Mouse (Mus musculus): ENCODE results near the gene Ipo13. TPM values are rescaled to one million over a fixed set of nuclear protein-coding genes. Genes with fewer than 3 reads are reported as not detected.

Ipo13 gene
- polyA plus RNA-seq, 1 experiment from 2014 or later, result 66.9 TPM

- peaks cover 4% of the 10 kb centered on the region; the same call in 1 of the 2 replicates for H3K4me1 ChIP-seq (ENCODE audit: control insufficient read depth, insufficient read depth, low read length)
- no peaks in the 10 kb centered on the region for H3K9me3 ChIP-seq (replicated peaks; ENCODE audit: control insufficient read depth, low read length, poor library complexity, severe bottlenecking)
- peak; percentile 75 for ATAC-seq
- no peak overlapping the region for H3K4me2 ChIP-seq (ENCODE audit: low read length)
- no peak overlapping the region for H3K4me3 ChIP-seq (ENCODE audit: low read depth, low read length)
- H3K9ac ChIP-seq (ENCODE audit: low read depth, low read length), result peak overlapping the region; percentile 37
- H3K27ac ChIP-seq (ENCODE audit: low read length), result 0 out of 2 replicates have a peak overlapping the region, but pooled peaks have one; percentile 47
- H3K27me3 ChIP-seq (ENCODE audit: control insufficient read depth, insufficient read depth, low read depth, low read length), result no peaks in the 10 kb centered on the region
- H3K36me3 ChIP-seq (ENCODE audit: control insufficient read depth, insufficient read depth, low read length), result no peaks in the 10 kb centered on the region
- 16% methylated on average over 5 of the region's 5 CpGs for WGBS
These were observed 65.3 kb downstream of the Ipo13 start for GRCm38 (mm10) chr4:117849506-117849905.

GRCm38 (mm10) chr4:117849063-117849462 lies 65.7 kb downstream of the Ipo13 start:
- H3K4me3 ChIP-seq (ENCODE audit: low read depth, low read length), result no peak overlapping the region
- H3K27me3 ChIP-seq (ENCODE audit: control insufficient read depth, insufficient read depth, low read depth, low read length), result no peaks in the 10 kb centered on the region
- 46% methylated on average over 17 of the region's 17 CpGs for WGBS
- peak overlapping the region; percentile 37 for H3K9ac ChIP-seq (ENCODE audit: low read depth, low read length)
- peak overlapping the region; percentile 47 for H3K27ac ChIP-seq (ENCODE audit: low read length)
- H3K4me1 ChIP-seq (ENCODE audit: control insufficient read depth, insufficient read depth, low read length), result peaks cover 4% of the 10 kb centered on the region; the same call in 1 of the 2 replicates
- H3K4me2 ChIP-seq (ENCODE audit: low read length), result no peak overlapping the region
- no peaks in the 10 kb centered on the region for H3K36me3 ChIP-seq (ENCODE audit: control insufficient read depth, insufficient read depth, low read length)
- H3K9me3 ChIP-seq (replicated peaks; ENCODE audit: control insufficient read depth, low read length, poor library complexity, severe bottlenecking), result no peaks in the 10 kb centered on the region
- no peak; the same call in 1 of the 2 replicates for ATAC-seq

GRCm38 (mm10) chr4:117847011-117847410 lies 67.8 kb downstream of the Ipo13 start:
- 30% methylated on average over 2 of the region's 2 CpGs for WGBS
- H3K4me3 ChIP-seq (ENCODE audit: low read depth, low read length), result no peak overlapping the region
- H3K27ac ChIP-seq (ENCODE audit: low read length), result no peak overlapping the region
- no peaks in the 10 kb centered on the region for H3K36me3 ChIP-seq (ENCODE audit: control insufficient read depth, insufficient read depth, low read length)
- no peaks in the 10 kb centered on the region for H3K27me3 ChIP-seq (ENCODE audit: control insufficient read depth, insufficient read depth, low read depth, low read length)
- peaks cover 4% of the 10 kb centered on the region; the same call in 1 of the 2 replicates for H3K4me1 ChIP-seq (ENCODE audit: control insufficient read depth, insufficient read depth, low read length)
- no peak overlapping the region for H3K9ac ChIP-seq (ENCODE audit: low read depth, low read length)
- ATAC-seq, result peak; percentile 50; the same call in 1 of the 2 replicates
- H3K9me3 ChIP-seq (replicated peaks; ENCODE audit: control insufficient read depth, low read length, poor library complexity, severe bottlenecking), result no peaks in the 10 kb centered on the region
- no peak overlapping the region for H3K4me2 ChIP-seq (ENCODE audit: low read length)

- ATAC-seq, result no peak
- Histone ChIP-seq H3K4me3 (ENCODE audit: low read depth, low read length) (no peak overlapping the region), H3K27ac (ENCODE audit: low read length) (no peak overlapping the region), H3K9ac (ENCODE audit: low read depth, low read length) (no peak overlapping the region), H3K27me3 (ENCODE audit: control insufficient read depth, insufficient read depth, low read depth, low read length) (no peaks in the 10 kb centered on the region), H3K9me3 (replicated peaks; ENCODE audit: control insufficient read depth, low read length, poor library complexity, severe bottlenecking) (no peaks in the 10 kb centered on the region), H3K4me1 (ENCODE audit: control insufficient read depth, insufficient read depth, low read length) (peaks cover 4% of the 10 kb centered on the region; the same call in 1 of the 2 replicates), H3K36me3 (ENCODE audit: control insufficient read depth, insufficient read depth, low read length) (no peaks in the 10 kb centered on the region), H3K4me2 (ENCODE audit: low read length) (no peak overlapping the region)
- WGBS, result 97% methylated on average over 4 of the region's 4 CpGs
These were observed 68.5 kb downstream of the Ipo13 start for GRCm38 (mm10) chr4:117846261-117846660.

- Histone ChIP-seq H3K36me3 (ENCODE audit: control insufficient read depth, insufficient read depth, low read length) (no peaks in the 10 kb centered on the region), H3K9me3 (replicated peaks; ENCODE audit: control insufficient read depth, low read length, poor library complexity, severe bottlenecking) (no peaks in the 10 kb centered on the region), H3K9ac (ENCODE audit: low read depth, low read length) (no peak overlapping the region), H3K4me1 (ENCODE audit: control insufficient read depth, insufficient read depth, low read length) (peaks cover 4% of the 10 kb centered on the region; the same call in 1 of the 2 replicates), H3K27me3 (ENCODE audit: control insufficient read depth, insufficient read depth, low read depth, low read length) (no peaks in the 10 kb centered on the region), H3K4me3 (ENCODE audit: low read depth, low read length) (no peak overlapping the region), H3K4me2 (ENCODE audit: low read length) (no peak overlapping the region), H3K27ac (ENCODE audit: low read length) (no peak overlapping the region)
- WGBS, result 69% methylated on average over 11 of the region's 11 CpGs
- no peak for ATAC-seq
These were observed 69.5 kb downstream of the Ipo13 start for GRCm38 (mm10) chr4:117845316-117845715.

Other genes starting within 250 kb of the Ipo13 start
- gene Dmap1, start 232.7 kb downstream of the Ipo13 start, polyA plus RNA-seq (2015; fragmentation: Nextera tagmentation; extraction: Ambion mirVana), result 81.9 and 83.3 TPM in 2 replicates
- not detected in 2 replicates for gene Gm12845, start 190.6 kb downstream of the Ipo13 start, polyA plus RNA-seq (2015; fragmentation: Nextera tagmentation; extraction: Ambion mirVana)
- gene Klf17, start 149.4 kb downstream of the Ipo13 start, polyA plus RNA-seq (2015; fragmentation: Nextera tagmentation; extraction: Ambion mirVana), result not detected in 2 replicates
- 32.2 and 45.9 TPM in 2 replicates for gene Slc6a9, start 80.5 kb downstream of the Ipo13 start, polyA plus RNA-seq (2015; fragmentation: Nextera tagmentation; extraction: Ambion mirVana)
- gene Ccdc24, start 42.4 kb downstream of the Ipo13 start, polyA plus RNA-seq (2015; fragmentation: Nextera tagmentation; extraction: Ambion mirVana), result 2.3 and 2.4 TPM in 2 replicates
- 58.8 and 65.5 TPM in 2 replicates for gene B4galt2, start 31.5 kb downstream of the Ipo13 start, polyA plus RNA-seq (2015; fragmentation: Nextera tagmentation; extraction: Ambion mirVana)
- gene Atp6v0b, start 27.7 kb downstream of the Ipo13 start, polyA plus RNA-seq (2015; fragmentation: Nextera tagmentation; extraction: Ambion mirVana), result 581 and 673 TPM in 2 replicates
- 21.2 and 23.1 TPM in 2 replicates for gene Dph2, start 23.0 kb downstream of the Ipo13 start, polyA plus RNA-seq (2015; fragmentation: Nextera tagmentation; extraction: Ambion mirVana)
- gene Artn, start 14.8 kb upstream of the Ipo13 start, polyA plus RNA-seq (2015; fragmentation: Nextera tagmentation; extraction: Ambion mirVana), result 0.75 and 0.92 TPM in 2 replicates
- 13.2 and 13.8 TPM in 2 replicates for gene St3gal3, start 219.9 kb upstream of the Ipo13 start, polyA plus RNA-seq (2015; fragmentation: Nextera tagmentation; extraction: Ambion mirVana)